Mouse (Mus musculus) adrenal gland, postnatal 10 days (tissue): ENCODE results near the gene Hlcs. TPM values are rescaled to one million over a fixed set of nuclear protein-coding genes. Genes with fewer than 3 reads are reported as not detected.
A peak's percentile ranks its signal among the peaks of the same experiment; 100 is the strongest.

Experiments used
- DNase-seq: peaks from one replicate; pipeline ENCODE4 v3.0.0; 2021; ENCODE audit warnings: mixed read lengths
- total RNA-seq, 2 experiments: library from RNA; stranded (reverse); gene quantifications; 2 replicates each; pipeline ENCODE4 v1.2.3; 2021

Gene Hlcs
- total RNA-seq, 2 experiments from 2014 or later: 11.9 to 13.5 TPM

- no peak for DNase-seq
Measured at GRCm38 (mm10) chr16:94205528-94206484, 107.6 kb downstream of the Hlcs start.

GRCm38 (mm10) chr16:94201387-94201786, 112.0 kb downstream of the Hlcs start:
- DNase-seq: no peak

GRCm38 (mm10) chr16:94195913-94196312, 117.5 kb downstream of the Hlcs start:
- DNase-seq: no peak

- no peak for DNase-seq
Measured at GRCm38 (mm10) chr16:94191379-94192315, 121.7 kb downstream of the Hlcs start.

GRCm38 (mm10) chr16:94190256-94190655, 123.1 kb downstream of the Hlcs start:
- no peak for DNase-seq

GRCm38 (mm10) chr16:94186526-94186925, 126.8 kb downstream of the Hlcs start:
- DNase-seq: peak; percentile 50

- DNase-seq: no peak
Measured at GRCm38 (mm10) chr16:94185430-94185829, 127.9 kb downstream of the Hlcs start.

- no peak for DNase-seq
Measured at GRCm38 (mm10) chr16:94180122-94180870, 133.1 kb downstream of the Hlcs start.

- DNase-seq: no peak
Measured at GRCm38 (mm10) chr16:94179341-94180121, 133.8 kb downstream of the Hlcs start.

GRCm38 (mm10) chr16:94178441-94179220, 134.7 kb downstream of the Hlcs start:
- no peak for DNase-seq

- no peak for DNase-seq
Measured at GRCm38 (mm10) chr16:94176997-94177857, 136.1 kb downstream of the Hlcs start.

GRCm38 (mm10) chr16:94175366-94175986, 137.9 kb downstream of the Hlcs start:
- DNase-seq: no peak

- DNase-seq: no peak
Measured at GRCm38 (mm10) chr16:94173361-94173760, 140.0 kb downstream of the Hlcs start.

- no peak for DNase-seq
Measured at GRCm38 (mm10) chr16:94170218-94170617, 143.2 kb downstream of the Hlcs start.

- DNase-seq: no peak
Measured at GRCm38 (mm10) chr16:94168655-94169545, 144.5 kb downstream of the Hlcs start.

GRCm38 (mm10) chr16:94164978-94165377, 148.4 kb downstream of the Hlcs start:
- DNase-seq: no peak

GRCm38 (mm10) chr16:94164236-94164635, 149.1 kb downstream of the Hlcs start:
- DNase-seq: no peak

- DNase-seq: peak; percentile 68
Measured at GRCm38 (mm10) chr16:94163051-94163450, 150.3 kb downstream of the Hlcs start.
